Mouse (Mus musculus) erythroblast, embryonic 14.5 days (primary cell): ENCODE measurements around the gene Twf1.

Source experiments
- GATA1 ChIP-seq: IDR thresholded peaks from 2 replicates; pipeline ENCODE4 v1.6.1; 2012; ENCODE audit warnings: low read length, inconsistent platforms, mixed read lengths
- TAL1 ChIP-seq: IDR thresholded peaks from 3 replicates; pipeline ENCODE4 v1.6.1; 2012; ENCODE audit warnings: low read length, inconsistent platforms, mixed read lengths

GRCm38 (mm10) chr15:94591356-94591755 lies 1.7 kb upstream of the Twf1 start:
- no peak for TF ChIP-seq TAL1
- no peak for TF ChIP-seq GATA1
